Mouse (Mus musculus): ENCODE measurements around the gene Alk. TPM values are rescaled to one million over a fixed set of nuclear protein-coding genes. Genes with fewer than 3 reads are reported as not detected.

The Alk gene
- polyA plus RNA-seq, 1 experiment: not detected

DNA sequence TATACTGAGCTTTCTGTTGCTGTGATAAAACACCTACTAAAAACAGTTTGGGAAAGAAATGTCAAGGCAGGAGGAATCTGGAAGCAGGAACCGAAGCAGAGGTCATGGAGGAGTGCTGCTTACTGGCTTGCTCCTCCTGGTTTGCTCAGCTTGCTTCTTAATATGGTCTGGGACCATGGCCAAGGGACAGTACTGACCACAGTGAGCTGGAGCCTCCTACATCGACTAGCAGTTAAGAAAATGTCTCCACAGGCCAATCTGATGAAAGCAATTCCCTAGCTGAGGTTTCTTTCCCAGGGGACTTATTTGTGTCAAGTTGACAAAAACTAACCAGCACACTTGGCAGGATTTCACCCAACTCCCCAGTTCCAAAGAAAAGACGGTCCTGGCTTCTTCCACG is 187.0 kb downstream of the Alk start:
- no peaks in the 10 kb centered on the region for H3K79me3 ChIP-seq (ENCODE audit: low read depth)
- no peak overlapping the region for H3K4me3 ChIP-seq (ENCODE audit: insufficient read depth, poor library complexity, severe bottlenecking)
- no peaks in the 10 kb centered on the region for H3K27me3 ChIP-seq (ENCODE audit: control insufficient read depth, insufficient read depth, insufficient read length)
- no peak for TF ChIP-seq CTCF (IDR thresholded peaks at IDR 0.05; ENCODE audit: control insufficient read depth, insufficient read depth, insufficient read length)
- TF ChIP-seq MAX (IDR thresholded peaks at IDR 0.05): no peak
- TF ChIP-seq CEBPB (IDR thresholded peaks at IDR 0.05; ENCODE audit: low read depth): no peak
- no peak for TF ChIP-seq USF1 (IDR thresholded peaks at IDR 0.05; ENCODE audit: low read depth)
- TF ChIP-seq FOSL1 (IDR thresholded peaks at IDR 0.05; ENCODE audit: insufficient read depth, low read length, poor library complexity, severe bottlenecking): no peak
- no peak for TF ChIP-seq MYOG (IDR thresholded peaks at IDR 0.05; ENCODE audit: control insufficient read depth, extremely low read depth, insufficient read length)
- no peak for TF ChIP-seq MYOD1 (IDR thresholded peaks at IDR 0.05; ENCODE audit: control insufficient read depth, insufficient read length, low read depth)
- H3K79me2 ChIP-seq (ENCODE audit: control insufficient read depth, insufficient read depth): no peaks in the 10 kb centered on the region
- H3K36me3 ChIP-seq (ENCODE audit: control insufficient read depth, insufficient read depth): no peaks in the 10 kb centered on the region
- H3ac ChIP-seq (ENCODE audit: control insufficient read depth, insufficient read length, low read depth): no peak overlapping the region

DNA sequence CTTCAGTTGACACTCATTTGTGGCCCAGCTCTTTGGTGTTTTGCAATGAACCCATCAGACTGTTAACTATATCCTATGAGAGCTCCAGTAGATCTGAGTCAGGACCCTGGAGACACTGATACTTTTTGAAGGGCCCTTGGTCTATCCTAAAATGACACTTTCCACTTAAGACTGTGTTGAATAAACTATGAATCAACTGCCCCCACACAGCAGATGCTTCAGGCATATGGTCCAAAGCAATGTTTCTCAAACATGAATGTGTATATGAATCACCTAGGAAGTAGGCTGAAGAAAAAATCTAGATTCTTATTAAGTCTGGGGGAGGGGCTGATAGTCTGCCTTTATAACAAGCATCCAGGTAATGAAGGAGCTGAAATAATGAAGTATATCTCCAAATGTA is 189.8 kb downstream of the Alk start:
- Histone ChIP-seq H3ac (ENCODE audit: control insufficient read depth, insufficient read length, low read depth) (no peak overlapping the region), H3K27me3 (ENCODE audit: control insufficient read depth, insufficient read depth, insufficient read length) (no peaks in the 10 kb centered on the region), H3K36me3 (ENCODE audit: control insufficient read depth, insufficient read depth) (no peaks in the 10 kb centered on the region), H3K79me3 (ENCODE audit: low read depth) (no peaks in the 10 kb centered on the region), H3K4me3 (ENCODE audit: insufficient read depth, poor library complexity, severe bottlenecking) (no peak overlapping the region), H3K79me2 (ENCODE audit: control insufficient read depth, insufficient read depth) (no peaks in the 10 kb centered on the region)
- TF ChIP-seq CTCF (IDR thresholded peaks at IDR 0.05; ENCODE audit: control insufficient read depth, insufficient read depth, insufficient read length): no peak

DNA sequence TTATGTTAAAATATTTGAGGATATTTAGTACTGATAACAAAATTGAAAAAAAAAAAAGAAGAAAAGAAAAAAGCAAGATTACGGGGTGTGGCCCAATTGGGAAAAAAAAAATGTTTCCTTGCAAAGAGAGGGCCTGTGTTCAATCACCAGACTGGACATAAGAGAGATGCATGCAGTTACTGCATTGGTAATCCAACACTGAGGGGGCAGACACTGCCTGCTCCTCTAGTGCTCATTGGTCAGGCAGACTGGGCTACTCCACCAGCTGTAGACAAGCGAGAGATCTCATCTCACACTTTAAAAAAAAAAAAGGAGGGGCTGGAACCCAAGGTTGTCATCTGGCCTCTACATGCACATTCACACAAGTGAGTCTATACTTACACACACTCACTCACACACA is 199.6 kb downstream of the Alk start:
- Histone ChIP-seq H3K79me2 (ENCODE audit: control insufficient read depth, insufficient read depth) (no peaks in the 10 kb centered on the region), H3K36me3 (ENCODE audit: control insufficient read depth, insufficient read depth) (no peaks in the 10 kb centered on the region), H3K79me3 (ENCODE audit: low read depth) (no peaks in the 10 kb centered on the region), H3ac (ENCODE audit: control insufficient read depth, insufficient read length, low read depth) (no peak overlapping the region), H3K4me3 (ENCODE audit: insufficient read depth, poor library complexity, severe bottlenecking) (no peak overlapping the region), H3K27me3 (ENCODE audit: control insufficient read depth, insufficient read depth, insufficient read length) (no peaks in the 10 kb centered on the region)
- TF ChIP-seq MAX (IDR thresholded peaks at IDR 0.05): no peak
- TF ChIP-seq CTCF (IDR thresholded peaks at IDR 0.05; ENCODE audit: control insufficient read depth, insufficient read depth, insufficient read length): no peak
- no peak for TF ChIP-seq USF1 (IDR thresholded peaks at IDR 0.05; ENCODE audit: low read depth)
- no peak for TF ChIP-seq MYOG (IDR thresholded peaks at IDR 0.05; ENCODE audit: control insufficient read depth, extremely low read depth, insufficient read length)
- no peak for TF ChIP-seq MYOD1 (IDR thresholded peaks at IDR 0.05; ENCODE audit: control insufficient read depth, insufficient read length, low read depth)
- TF ChIP-seq FOSL1 (IDR thresholded peaks at IDR 0.05; ENCODE audit: insufficient read depth, low read length, poor library complexity, severe bottlenecking): no peak
- no peak for TF ChIP-seq CEBPB (IDR thresholded peaks at IDR 0.05; ENCODE audit: low read depth)

DNA sequence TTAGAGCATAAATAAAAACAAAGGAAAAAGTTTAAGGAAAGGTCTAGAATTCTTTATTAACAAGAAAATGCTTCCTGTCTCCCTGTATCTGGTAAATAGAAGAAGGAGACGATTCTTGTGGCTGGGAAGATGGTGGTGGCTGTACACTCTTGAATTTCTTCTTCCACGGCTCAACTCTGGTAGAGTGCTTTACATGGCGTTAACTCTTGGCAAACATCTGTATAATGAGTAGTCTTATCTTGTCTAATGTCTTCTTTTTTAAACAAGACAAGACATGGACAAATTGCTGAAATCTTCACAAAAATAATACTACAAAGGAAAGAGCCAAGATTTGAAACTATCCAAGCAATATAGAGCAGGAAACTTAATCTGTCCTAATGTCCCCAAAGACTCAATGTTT is 202.6 kb downstream of the Alk start:
- H3K36me3 ChIP-seq (ENCODE audit: control insufficient read depth, insufficient read depth): no peaks in the 10 kb centered on the region
- H3K79me2 ChIP-seq (ENCODE audit: control insufficient read depth, insufficient read depth): no peaks in the 10 kb centered on the region
- no peak overlapping the region for H3ac ChIP-seq (ENCODE audit: control insufficient read depth, insufficient read length, low read depth)
- no peaks in the 10 kb centered on the region for H3K79me3 ChIP-seq (ENCODE audit: low read depth)
- TF ChIP-seq MYOD1 (IDR thresholded peaks at IDR 0.05; ENCODE audit: control insufficient read depth, insufficient read length, low read depth): no peak
- no peak for TF ChIP-seq CEBPB (IDR thresholded peaks at IDR 0.05; ENCODE audit: low read depth)
- no peaks in the 10 kb centered on the region for H3K27me3 ChIP-seq (ENCODE audit: control insufficient read depth, insufficient read depth, insufficient read length)
- no peak overlapping the region for H3K4me3 ChIP-seq (ENCODE audit: insufficient read depth, poor library complexity, severe bottlenecking)

DNA sequence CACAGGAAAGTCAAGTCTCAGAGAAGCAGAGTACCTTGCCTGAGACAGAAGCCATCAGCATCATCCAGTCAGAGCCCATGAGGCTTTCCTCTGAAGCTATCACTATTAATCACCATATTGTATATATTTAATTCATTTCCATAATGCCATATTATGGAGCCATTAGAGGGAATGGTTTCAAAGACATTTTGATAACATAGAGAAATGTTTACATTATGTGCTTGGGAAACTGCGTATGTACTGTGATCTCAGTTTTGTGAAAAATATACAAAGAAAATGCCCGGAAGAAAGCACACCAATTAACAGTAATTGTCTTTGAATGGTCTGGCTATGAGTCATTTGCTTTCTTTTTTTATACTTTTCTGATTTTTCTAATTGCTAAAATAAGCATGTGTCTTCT is 203.1 kb downstream of the Alk start:
- H3K4me3 ChIP-seq (ENCODE audit: insufficient read depth, poor library complexity, severe bottlenecking): no peak overlapping the region
- no peaks in the 10 kb centered on the region for H3K27me3 ChIP-seq (ENCODE audit: control insufficient read depth, insufficient read depth, insufficient read length)
- H3ac ChIP-seq (ENCODE audit: control insufficient read depth, insufficient read length, low read depth): no peak overlapping the region
- TF ChIP-seq CTCF (IDR thresholded peaks at IDR 0.05; ENCODE audit: control insufficient read depth, insufficient read depth, insufficient read length) (no peak), CEBPB (IDR thresholded peaks at IDR 0.05; ENCODE audit: low read depth) (no peak), FOSL1 (IDR thresholded peaks at IDR 0.05; ENCODE audit: insufficient read depth, low read length, poor library complexity, severe bottlenecking) (no peak), MYOD1 (IDR thresholded peaks at IDR 0.05; ENCODE audit: control insufficient read depth, insufficient read length, low read depth) (no peak), USF1 (IDR thresholded peaks at IDR 0.05; ENCODE audit: low read depth) (no peak), MAX (IDR thresholded peaks at IDR 0.05) (no peak)
- H3K79me3 ChIP-seq (ENCODE audit: low read depth): no peaks in the 10 kb centered on the region
- H3K36me3 ChIP-seq (ENCODE audit: control insufficient read depth, insufficient read depth): no peaks in the 10 kb centered on the region
- no peaks in the 10 kb centered on the region for H3K79me2 ChIP-seq (ENCODE audit: control insufficient read depth, insufficient read depth)

DNA sequence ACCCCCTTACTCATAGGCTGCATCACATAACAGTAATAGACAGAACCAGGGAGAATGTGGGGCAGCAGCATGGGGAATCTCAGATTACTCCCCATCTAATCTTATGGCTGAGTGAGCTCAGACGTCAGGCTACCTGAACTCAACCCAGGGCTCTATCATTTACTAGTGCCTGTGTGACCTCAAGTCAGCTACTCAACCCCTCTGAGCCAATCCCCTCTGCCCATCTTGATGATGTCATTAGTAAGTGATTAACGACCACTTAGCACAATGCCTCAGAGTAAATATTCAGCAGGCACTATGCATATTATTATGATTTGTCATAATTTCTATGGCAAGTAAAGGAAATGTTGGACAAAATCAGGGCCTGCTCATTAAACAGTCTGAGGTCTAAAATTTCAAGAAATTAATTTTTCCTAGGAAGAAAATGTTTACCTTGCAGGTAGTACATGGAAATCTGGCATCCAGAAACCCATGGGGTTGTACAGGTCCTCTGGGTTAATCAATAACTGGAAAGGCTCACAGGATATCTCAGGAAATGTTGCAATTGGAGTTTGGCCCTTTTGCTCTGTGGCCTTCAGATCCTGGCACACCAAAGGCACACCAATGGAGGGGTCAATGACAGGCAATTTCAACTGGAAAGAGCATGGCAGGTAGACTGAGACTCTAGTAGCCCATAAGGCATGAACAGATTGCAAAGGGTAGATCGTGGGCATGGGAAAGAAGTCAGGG is 204.9 kb downstream of the Alk start:
- Histone ChIP-seq H3K79me2 (ENCODE audit: control insufficient read depth, insufficient read depth) (no peaks in the 10 kb centered on the region), H3K27me3 (ENCODE audit: control insufficient read depth, insufficient read depth, insufficient read length) (no peaks in the 10 kb centered on the region), H3K36me3 (ENCODE audit: control insufficient read depth, insufficient read depth) (no peaks in the 10 kb centered on the region), H3K79me3 (ENCODE audit: low read depth) (no peaks in the 10 kb centered on the region), H3K4me3 (ENCODE audit: insufficient read depth, poor library complexity, severe bottlenecking) (no peak overlapping the region), H3ac (ENCODE audit: control insufficient read depth, insufficient read length, low read depth) (no peak overlapping the region)
- TF ChIP-seq CTCF (IDR thresholded peaks at IDR 0.05; ENCODE audit: control insufficient read depth, insufficient read depth, insufficient read length): no peak
- TF ChIP-seq MYOD1 (IDR thresholded peaks at IDR 0.05; ENCODE audit: control insufficient read depth, insufficient read length, low read depth): no peak
- TF ChIP-seq FOSL1 (IDR thresholded peaks at IDR 0.05; ENCODE audit: insufficient read depth, low read length, poor library complexity, severe bottlenecking): no peak
- no peak for TF ChIP-seq USF1 (IDR thresholded peaks at IDR 0.05; ENCODE audit: low read depth)
- TF ChIP-seq MYOG (IDR thresholded peaks at IDR 0.05; ENCODE audit: control insufficient read depth, extremely low read depth, insufficient read length): no peak
- no peak for TF ChIP-seq CEBPB (IDR thresholded peaks at IDR 0.05; ENCODE audit: low read depth)
- no peak for TF ChIP-seq MAX (IDR thresholded peaks at IDR 0.05)

Measured in C2C12 (cell line).